Mouse (Mus musculus) limb, embryonic 14.5 days (tissue): Measurements from ENCODE around the gene Cd200r3. TPM values are rescaled to one million over a fixed set of nuclear protein-coding genes. Genes with fewer than 3 reads are reported as not detected.

Experiments
- ATAC-seq: fragments of 200-750 bp; cut with Nextera tagmentation; 2 replicates; pipeline ENCODE4 v1.8.0; 2017; ENCODE audit warnings: low read depth, moderate number of reproducible peaks, moderate TSS enrichment; ENCODE audit not compliant: low FRiP score
- DNase-seq: peaks from one replicate; pipeline ENCODE4 v3.0.0-alpha.2; 2015; ENCODE audit warnings: low spot score
- H3K27ac ChIP-seq: fragments of 300-500 bp; sonication (generic); replicated peaks from 2 replicates; pipeline ENCODE4 v1.5.1; 2014; ENCODE audit warnings: low read depth, mild to moderate bottlenecking, low read length, moderate library complexity, mixed read lengths
- H3K27me3 ChIP-seq: fragments of 300-500 bp; sonication (generic); 2 replicates; pipeline ENCODE4 v1.6.1; 2014; ENCODE audit warnings: low read length, mixed read lengths; ENCODE audit not compliant: control insufficient read depth, insufficient read depth
- H3K36me3 ChIP-seq: fragments of 300-500 bp; sonication (generic); 2 replicates; pipeline ENCODE4 v1.6.1; 2014; ENCODE audit warnings: mild to moderate bottlenecking, low read length, moderate library complexity, mixed read lengths; ENCODE audit not compliant: control insufficient read depth, insufficient read depth
- H3K4me1 ChIP-seq: fragments of 300-500 bp; sonication (generic); 2 replicates; pipeline ENCODE4 v1.6.1; 2014; ENCODE audit warnings: antibody characterized with exemption, low read length, mixed read lengths; ENCODE audit not compliant: control insufficient read depth, insufficient read depth
- H3K4me2 ChIP-seq: fragments of 300-500 bp; sonication (generic); replicated peaks from 2 replicates; pipeline ENCODE4 v1.6.1; 2014; ENCODE audit warnings: low read depth, mild to moderate bottlenecking, low read length, moderate library complexity; ENCODE audit not compliant: severe bottlenecking
- H3K4me3 ChIP-seq: fragments of 300-500 bp; sonication (generic); replicated peaks from 2 replicates; pipeline ENCODE4 v1.5.1; 2014; ENCODE audit warnings: low read length
- H3K9ac ChIP-seq: fragments of 300-500 bp; sonication (generic); 2 replicates; pipeline ENCODE4 v1.6.1; 2014; ENCODE audit warnings: mild to moderate bottlenecking, low read depth, low read length, moderate library complexity; ENCODE audit not compliant: severe bottlenecking
- H3K9me3 ChIP-seq: fragments of 300-500 bp; sonication (generic); 2 replicates; pipeline ENCODE4 v1.6.1; 2016; ENCODE audit warnings: low read length; ENCODE audit not compliant: control insufficient read depth
- POLR2A ChIP-seq: fragments of 200-500 bp; IDR thresholded peaks from 2 replicates; pipeline ENCODE4 v1.8.0; 2012; ENCODE audit warnings: inconsistent platforms, mild to moderate bottlenecking, moderate library complexity, borderline replicate concordance; ENCODE audit not compliant: insufficient read depth, insufficient read length; ENCODE audit errors: extremely low read depth
- WGBS: fragments of 180-500 bp; shearing (Covaris S2); extraction: QIAGEN DNeasy Blood & Tissue Kit; methylation state at CpG from one replicate; pipeline ENCODE4 v1.1.7; 2014; 5-methylcytosine and 5-hydroxymethylcytosine counted together
- polyA plus RNA-seq, 2 experiments: library from polyadenylated mRNA; depleted of rRNA in 1 of 2; stranded (reverse) in 1 of 2; unstranded in 1 of 2; fragments of >200 nt; fragmentation: Nextera tagmentation in 1 of 2; extraction: Ambion mirVana in 1 of 2; gene quantifications; 2 replicates each; pipeline versions ENCODE4 v1.2.1 to v1.2.3; 2012 to 2014

The Cd200r3 gene
- polyA plus RNA-seq, 2 experiments: 1.1 to 1.9 TPM

DNA sequence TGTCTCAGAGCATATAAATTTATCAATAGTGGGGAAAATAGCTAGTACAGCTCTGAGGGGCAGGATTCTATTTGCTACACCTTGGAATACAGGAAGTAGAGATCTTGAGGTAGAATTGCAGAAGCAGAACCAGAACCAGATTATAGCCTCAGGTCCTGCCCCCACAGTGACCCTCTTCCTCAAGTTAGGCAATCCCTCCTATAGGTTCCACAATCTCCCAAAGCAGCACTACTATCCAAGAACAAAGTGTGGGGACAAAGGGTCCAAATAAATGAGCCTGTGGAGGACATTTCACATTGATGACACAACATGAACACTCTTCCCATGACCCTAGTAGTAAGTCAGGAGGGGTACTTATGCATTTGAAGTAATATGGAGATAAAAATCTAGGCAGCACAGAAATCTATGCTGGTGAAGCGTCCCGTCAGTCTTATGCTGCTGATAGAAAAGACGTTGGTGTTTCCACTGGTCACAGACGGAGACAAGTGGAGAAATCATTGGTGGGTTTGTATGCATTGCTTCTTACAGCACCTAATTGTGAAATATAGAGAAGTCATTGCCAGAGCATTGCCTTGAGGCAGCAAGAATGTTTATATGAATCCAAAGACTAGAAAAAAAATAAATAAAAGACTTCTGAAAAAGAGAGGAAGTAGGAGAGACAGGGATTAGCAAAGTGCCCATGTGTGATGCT is 45.3 kb downstream of the Cd200r3 start:
- H3K4me1 ChIP-seq: no peaks in the 10 kb centered on the region
- WGBS: 91% methylated on average over 4 of the region's 4 CpGs

DNA sequence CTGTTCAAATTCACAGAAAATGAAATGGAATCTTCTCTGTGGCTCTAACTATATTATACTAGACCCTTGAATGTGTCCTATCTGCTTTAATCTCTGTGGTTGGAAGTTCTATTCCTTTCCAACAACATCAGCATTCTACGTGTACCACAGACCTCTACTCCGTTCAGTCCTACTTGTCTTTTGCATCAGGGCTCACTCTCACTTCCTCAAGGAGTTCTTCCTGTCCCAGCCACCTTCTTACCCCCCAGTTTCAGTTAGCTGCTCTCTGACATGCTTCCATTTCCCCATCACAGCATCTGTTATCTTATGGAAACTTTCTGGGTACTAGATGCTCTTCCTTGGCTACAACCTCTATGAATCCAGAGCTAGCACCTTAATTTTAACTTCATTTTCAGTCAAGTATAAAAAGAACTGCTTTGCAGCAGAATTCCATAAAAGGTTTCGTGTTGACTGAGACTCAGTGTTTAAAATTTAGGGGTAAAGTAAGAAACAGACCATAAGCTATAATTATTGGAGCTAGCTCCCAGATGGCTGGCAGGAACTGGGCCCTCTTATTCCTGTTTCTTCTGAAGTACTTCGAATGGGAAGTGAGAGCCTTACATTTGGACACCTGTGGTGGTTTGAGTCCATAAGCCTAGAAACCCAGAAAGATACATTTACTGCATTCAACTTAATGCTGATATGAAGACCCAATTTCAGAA is 50.0 kb downstream of the Cd200r3 start:
- no peaks in the 10 kb centered on the region for H3K36me3 ChIP-seq
- ATAC-seq (no peak), DNase-seq (no peak)
- H3K4me3 ChIP-seq: no peak overlapping the region
- H3K27me3 ChIP-seq: no peaks in the 10 kb centered on the region
- no peak overlapping the region for H3K4me2 ChIP-seq
- no peak overlapping the region for H3K27ac ChIP-seq
- WGBS: 75% methylated on average over 4 of the region's 4 CpGs
- no peaks in the 10 kb centered on the region for H3K4me1 ChIP-seq
- no peak for TF ChIP-seq POLR2A
- H3K9me3 ChIP-seq: no peaks in the 10 kb centered on the region
- no peak overlapping the region for H3K9ac ChIP-seq

More for the DNA sequence above, 45.3 kb downstream of the Cd200r3 start:
- no peak for DNase-seq
- Histone ChIP-seq H3K27me3 (no peaks in the 10 kb centered on the region), H3K9me3 (no peaks in the 10 kb centered on the region), H3K36me3 (no peaks in the 10 kb centered on the region), H3K4me3 (no peak overlapping the region), H3K27ac (no peak overlapping the region), H3K9ac (no peak overlapping the region), H3K4me2 (no peak overlapping the region)
- ATAC-seq: no peak
- no peak for TF ChIP-seq POLR2A

DNA sequence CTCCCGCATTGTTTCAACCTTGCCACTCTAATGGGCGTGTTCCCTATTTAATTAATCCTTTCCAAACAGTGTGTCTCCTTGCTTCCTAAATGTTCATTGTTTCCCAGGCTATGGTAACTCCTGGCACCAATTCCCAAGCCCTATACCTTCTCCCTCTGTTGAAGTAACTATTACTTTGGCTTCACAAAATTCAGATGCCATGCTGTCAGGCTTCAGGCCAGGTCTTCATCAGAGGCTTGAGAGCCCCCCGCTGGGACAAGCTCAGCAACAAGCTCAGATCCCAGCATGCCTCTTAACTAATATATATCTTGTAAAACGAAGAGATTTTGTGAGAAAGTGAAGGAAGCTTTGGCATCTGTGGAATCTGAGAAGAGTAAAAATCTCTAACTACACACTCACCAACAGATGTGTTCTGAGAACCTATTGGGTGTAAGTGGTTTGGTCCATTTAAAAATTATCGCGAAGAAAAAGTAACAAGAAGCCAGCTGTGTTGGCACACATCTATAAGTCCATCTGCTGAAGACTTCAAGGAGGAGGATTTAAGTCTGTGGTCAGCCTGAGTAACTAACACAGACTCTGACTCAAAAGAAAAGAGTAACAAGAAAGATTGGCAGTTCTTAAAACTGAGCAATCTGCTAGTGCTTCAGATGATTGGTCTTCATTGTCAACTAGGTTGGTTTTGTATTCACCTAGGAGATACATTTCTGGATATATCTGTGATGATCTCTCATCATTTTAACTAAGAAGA is 50.9 kb downstream of the Cd200r3 start:
- WGBS: 73% methylated on average over 6 of the region's 6 CpGs
- ATAC-seq (no peak), DNase-seq (no peak)
- Histone ChIP-seq H3K27ac (no peak overlapping the region), H3K4me1 (no peaks in the 10 kb centered on the region), H3K9me3 (no peaks in the 10 kb centered on the region), H3K27me3 (no peaks in the 10 kb centered on the region), H3K4me2 (no peak overlapping the region), H3K36me3 (no peaks in the 10 kb centered on the region), H3K4me3 (no peak overlapping the region), H3K9ac (no peak overlapping the region)
- TF ChIP-seq POLR2A: no peak

DNA sequence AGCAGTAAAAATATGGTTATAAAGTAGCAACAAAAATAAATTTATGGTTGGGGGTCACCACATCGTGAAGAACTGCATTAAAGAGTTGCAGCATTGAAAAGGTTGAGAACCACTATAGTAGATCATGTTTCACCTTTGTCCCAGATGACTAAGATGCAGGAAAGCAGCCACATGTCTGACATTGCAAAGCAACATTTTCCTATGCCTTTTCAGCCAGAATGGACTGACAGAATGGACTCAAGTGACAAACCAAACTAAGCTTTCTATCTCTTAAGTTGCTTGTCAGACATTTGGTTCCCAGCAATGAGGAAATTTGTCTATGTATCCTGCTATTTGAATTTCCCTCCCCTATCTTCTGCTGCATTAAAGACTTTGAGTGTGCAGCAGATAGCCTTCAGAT is 51.6 kb downstream of the Cd200r3 start:
- Histone ChIP-seq H3K9ac (no peak overlapping the region), H3K4me2 (no peak overlapping the region), H3K27ac (no peak overlapping the region), H3K27me3 (no peaks in the 10 kb centered on the region), H3K4me3 (no peak overlapping the region), H3K36me3 (no peaks in the 10 kb centered on the region), H3K4me1 (no peaks in the 10 kb centered on the region), H3K9me3 (no peaks in the 10 kb centered on the region)
- 39% methylated on average over 1 of the region's 1 CpGs for WGBS
- ATAC-seq (no peak), DNase-seq (no peak)
- no peak for TF ChIP-seq POLR2A

DNA sequence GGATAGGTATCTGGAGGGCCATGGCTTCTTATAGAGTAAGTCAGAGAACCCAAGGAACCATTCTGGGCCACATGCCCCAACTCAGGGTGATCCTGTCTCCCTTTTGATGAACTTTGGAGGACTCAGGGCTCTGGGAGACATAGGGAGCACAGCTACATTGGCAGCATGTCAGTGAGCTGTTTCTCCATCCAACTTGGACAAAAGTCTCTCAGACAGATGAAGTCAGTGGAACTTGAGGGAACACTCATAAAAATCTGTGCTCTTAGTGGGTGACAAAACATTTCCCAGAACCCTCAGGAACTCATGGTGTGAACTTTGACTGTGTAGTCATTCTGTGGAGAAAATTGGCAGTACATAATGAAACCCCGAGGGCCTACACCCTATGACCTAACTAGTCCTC is 53.2 kb downstream of the Cd200r3 start:
- no peak for TF ChIP-seq POLR2A
- DNase-seq (no peak), ATAC-seq (no peak)
- Histone ChIP-seq H3K4me2 (no peak overlapping the region), H3K9ac (no peak overlapping the region), H3K27ac (no peak overlapping the region), H3K9me3 (no peaks in the 10 kb centered on the region), H3K4me3 (no peak overlapping the region), H3K4me1 (no peaks in the 10 kb centered on the region), H3K27me3 (no peaks in the 10 kb centered on the region), H3K36me3 (no peaks in the 10 kb centered on the region)
- 86% methylated on average over 1 of the region's 1 CpGs for WGBS
